ENCODE assay signal across 8 mouse cellular contexts in genomic region chr11:105525608-105526007, GRCm38 (mm10).
A peak's percentile ranks its signal among the peaks of the same experiment; 100 is the strongest.
DNase-seq lines count a peak whose midpoint lies in the region; ATAC-seq and TF ChIP-seq lines count a peak whose summit lies in the region.
"Had no signal": no experiment of that assay in that cellular context is flagged by ENCODE, and none has a peak within 500 bp of the region (broad histone marks: within the 10 kb centered on the region; RNA-seq: fewer than 3 reads in every experiment).

No protein-coding gene starts in this region.

- H3K36me3 ChIP-seq in embryonic facial prominence, embryonic 14.5 days (ENCODE audit: control insufficient read depth, insufficient read depth, low read length), result no peaks in the 10 kb centered on the region
- no peaks in the 10 kb centered on the region for H3K36me3 ChIP-seq in heart, postnatal 0 days (replicated peaks; ENCODE audit: control insufficient read depth, insufficient read depth, low read length)
- H3K36me3 ChIP-seq: midbrain, embryonic 12.5 days had no signal

- TF ChIP-seq EP300 in heart, postnatal 0 days (IDR thresholded peaks at IDR 0.05; ENCODE audit: low read depth), result no peak

- peak overlapping the region; percentile 52 for H3K27ac ChIP-seq in embryonic facial prominence, embryonic 14.5 days (replicated peaks; ENCODE audit: low read depth, low read length)
- H3K27ac ChIP-seq in heart, postnatal 0 days (ENCODE audit: low read depth), result no peak overlapping the region
- H3K27ac ChIP-seq: midbrain, embryonic 12.5 days had no signal

- no peak overlapping the region for H3K4me3 ChIP-seq in embryonic facial prominence, embryonic 14.5 days (ENCODE audit: low read depth, low read length)
- no peak overlapping the region for H3K4me3 ChIP-seq in heart, postnatal 0 days (ENCODE audit: low read depth, low read length)
- no peak overlapping the region for H3K4me3 ChIP-seq in lung, adult 2 months (replicated peaks; ENCODE audit: extremely low read depth, low read depth, low read length)
- H3K4me3 ChIP-seq: midbrain, embryonic 12.5 days had no signal

- H3K4me2 ChIP-seq in embryonic facial prominence, embryonic 14.5 days (ENCODE audit: low read depth, low read length), result no peak overlapping the region
- no peak overlapping the region for H3K4me2 ChIP-seq in heart, postnatal 0 days (ENCODE audit: low read depth, low read length)
- H3K4me2 ChIP-seq: midbrain, embryonic 12.5 days had no signal

- H3K27me3 ChIP-seq in embryonic facial prominence, embryonic 14.5 days (replicated peaks; ENCODE audit: control insufficient read depth, insufficient read depth, low read length), result no peaks in the 10 kb centered on the region
- H3K27me3 ChIP-seq in heart, postnatal 0 days (ENCODE audit: control insufficient read depth, insufficient read depth, low read length), result no peaks in the 10 kb centered on the region

- no peak for TF ChIP-seq CTCF in heart, postnatal 0 days (IDR thresholded peaks at IDR 0.05; ENCODE audit: low read depth)
- no peak for TF ChIP-seq CTCF in lung, adult 2 months (IDR thresholded peaks at IDR 0.05; ENCODE audit: insufficient read depth, low read length)

- H3K4me1 ChIP-seq in embryonic facial prominence, embryonic 14.5 days (ENCODE audit: control insufficient read depth, insufficient read depth, low read length), result peaks cover 25% of the 10 kb centered on the region
- H3K4me1 ChIP-seq in heart, postnatal 0 days (ENCODE audit: control insufficient read depth, insufficient read depth), result no peaks in the 10 kb centered on the region
- H3K4me1 ChIP-seq in lung, adult 2 months (ENCODE audit: control insufficient read depth, insufficient read depth, low read length), result peaks cover 8% of the 10 kb centered on the region

- ATAC-seq in embryonic facial prominence, embryonic 14.5 days (ENCODE audit: low read depth), result peak; percentile 69
- ATAC-seq in heart, postnatal 0 days (ENCODE audit: insufficient read depth, low read depth), result peak; percentile 44; the same call in 1 of the 2 replicates

- WGBS in embryonic facial prominence, embryonic 14.5 days, result 23% methylated on average over 5 of the region's 5 CpGs
- 31% methylated on average over 5 of the region's 5 CpGs for WGBS in heart, postnatal 0 days
- WGBS in lung, adult 2 months, result 8% methylated on average over 5 of the region's 5 CpGs

- peak; percentile 4 to 8 for DNase-seq in spleen, postnatal 36 days (ENCODE audit: low spot score in 2 of 2)
- no peak for DNase-seq in spleen, adult 12 weeks (ENCODE audit: low spot score)
- peak; percentile 78 for DNase-seq in embryonic facial prominence, embryonic 14.5 days (ENCODE audit: low spot score)
- DNase-seq in heart, postnatal 0 days (ENCODE audit: low spot score), result no peak
- DNase-seq in lung, adult 2 months, result peak; percentile 76
- DNase-seq in urinary bladder, postnatal 25 days (ENCODE audit: low spot score), result peak; percentile 39
- DNase-seq in layer of hippocampus, adult 9-10 months (ENCODE audit: low spot score), result no peak

- TF ChIP-seq POLR2A in lung, adult 2 months (IDR thresholded peaks at IDR 0.05; ENCODE audit: borderline replicate concordance, extremely low read depth, low read depth, low read length), result no peak

- H3K9me3 ChIP-seq in embryonic facial prominence, embryonic 14.5 days (ENCODE audit: control insufficient read depth, low read length), result no peaks in the 10 kb centered on the region
- no peaks in the 10 kb centered on the region for H3K9me3 ChIP-seq in heart, postnatal 0 days (replicated peaks; ENCODE audit: control insufficient read depth, low read length)
- H3K9me3 ChIP-seq: midbrain, embryonic 12.5 days had no signal

- H3K9ac ChIP-seq in embryonic facial prominence, embryonic 14.5 days (ENCODE audit: low read depth, low read length), result no peak overlapping the region
- H3K9ac ChIP-seq in heart, postnatal 0 days (replicated peaks; ENCODE audit: low read depth, low read length), result no peak overlapping the region
- H3K9ac ChIP-seq: midbrain, embryonic 12.5 days had no signal

Comparison
In these comparisons a context has a peak if more than half of its experiments do, and no peak if none do; other contexts are left out.
1. DNase-seq: peak in spleen, postnatal 36 days (2 of 2), embryonic facial prominence, embryonic 14.5 days (single experiment), lung, adult 2 months (single experiment) and urinary bladder, postnatal 25 days (single experiment); none in spleen, adult 12 weeks (single experiment), heart, postnatal 0 days (single experiment) and layer of hippocampus, adult 9-10 months (single experiment).